Mouse (Mus musculus): ENCODE data around the gene Acot3.
"Not testable (repeated sequence)": the region's sequence is repeated elsewhere in the genome, so short reads cannot be mapped to it uniquely, and the experiment has no call there.

Gene Acot3

DNA sequence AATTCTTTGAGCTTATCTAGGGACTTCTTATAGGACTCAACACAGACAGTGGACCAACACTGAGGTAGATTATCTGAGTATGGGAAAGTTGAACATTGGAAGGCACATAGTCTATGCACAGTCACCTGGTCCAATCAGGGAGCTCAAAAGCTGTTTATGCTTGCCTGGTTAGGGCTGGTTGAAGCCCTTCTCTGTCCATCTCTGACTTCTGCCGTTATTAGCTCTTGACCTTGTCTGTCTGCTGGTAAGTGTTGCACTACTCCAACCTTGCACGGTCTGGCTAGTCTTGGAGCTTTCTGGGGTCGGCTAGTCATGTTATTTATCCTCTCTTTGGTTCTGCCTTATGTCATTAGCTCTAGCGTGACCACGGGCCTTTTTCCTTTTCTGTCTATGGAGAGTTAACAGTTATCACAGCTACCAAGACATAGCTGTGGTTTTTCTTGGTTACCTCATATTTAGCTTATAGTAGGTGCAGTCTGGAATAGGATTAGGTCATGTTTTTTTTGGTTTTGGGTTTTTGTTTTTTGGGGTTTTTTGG, at the start of gene Acot3:
TSS of gene Acot3 (plus strand) at position 208 of the 538 bp plus-strand sequence.
- DNase-seq, result no peak

GRCm38 (mm10) chr12:84003866-84004265, 48.1 kb upstream of the Acot3 start:
- DNase-seq, result no peak

DNA sequence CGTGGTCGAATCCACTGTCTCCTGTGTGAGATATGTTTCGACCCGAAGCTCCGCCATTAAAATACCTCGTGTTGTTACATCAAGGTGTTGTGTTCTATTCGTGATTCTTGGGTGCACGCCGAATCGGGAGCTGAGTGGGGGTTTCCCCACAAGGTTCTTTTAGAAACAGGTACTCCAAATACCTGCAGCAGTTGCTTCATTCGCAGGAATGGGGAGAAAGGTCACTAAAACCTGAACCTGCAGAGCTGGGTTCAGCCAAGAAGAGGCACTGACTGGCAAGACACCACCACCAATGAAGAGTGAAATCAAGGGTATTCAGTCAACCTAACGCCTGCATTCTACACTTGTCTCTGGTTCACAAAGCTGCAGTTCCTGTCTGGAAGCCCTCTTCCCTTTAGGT, 43.7 kb upstream of the Acot3 start:
- DNase-seq, result no peak

GRCm38 (mm10) chr12:84008729-84009128, 43.2 kb upstream of the Acot3 start:
- DNase-seq, result no peak

DNA sequence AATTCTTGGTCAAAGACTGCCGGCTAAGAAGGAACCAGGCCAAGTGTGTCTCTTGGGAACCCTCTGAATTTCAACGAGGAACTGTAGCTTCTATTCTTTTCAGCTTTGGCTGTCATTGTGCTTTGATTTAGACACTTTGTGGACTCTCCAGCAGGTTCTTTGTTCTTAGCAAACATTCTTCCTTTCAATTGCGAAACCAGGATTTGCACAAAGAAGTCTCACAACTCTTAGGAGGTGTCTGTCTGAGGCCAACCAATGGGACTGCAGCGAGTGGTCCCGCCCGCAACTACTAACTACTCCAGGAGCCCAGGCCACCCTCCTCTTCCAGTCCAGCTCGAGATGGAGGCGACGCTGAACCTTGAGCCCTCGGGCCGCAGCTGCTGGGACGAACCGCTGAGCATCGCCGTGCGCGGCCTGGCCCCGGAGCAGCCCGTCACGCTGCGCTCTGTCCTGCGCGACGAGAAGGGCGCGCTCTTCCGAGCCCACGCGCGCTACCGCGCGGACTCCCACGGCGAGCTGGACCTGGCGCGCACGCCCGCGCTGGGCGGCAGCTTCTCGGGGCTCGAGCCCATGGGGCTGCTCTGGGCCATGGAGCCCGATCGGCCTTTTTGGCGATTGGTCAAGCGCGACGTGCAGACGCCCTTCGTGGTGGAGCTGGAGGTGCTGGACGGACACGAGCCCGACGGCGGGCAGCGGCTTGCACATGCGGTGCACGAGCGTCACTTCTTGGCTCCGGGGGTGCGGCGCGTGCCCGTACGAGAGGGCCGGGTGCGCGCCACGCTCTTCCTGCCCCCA, 42.6 kb upstream of the Acot3 start, which contains the start of gene Acot1:
TSS of gene Acot1 (plus strand) at position 320 of the 795 bp plus-strand sequence.
- DNase-seq, result peak; percentile 85

GRCm38 (mm10) chr12:84010201-84010600, 41.7 kb upstream of the Acot3 start:
- DNase-seq, result no peak

DNA sequence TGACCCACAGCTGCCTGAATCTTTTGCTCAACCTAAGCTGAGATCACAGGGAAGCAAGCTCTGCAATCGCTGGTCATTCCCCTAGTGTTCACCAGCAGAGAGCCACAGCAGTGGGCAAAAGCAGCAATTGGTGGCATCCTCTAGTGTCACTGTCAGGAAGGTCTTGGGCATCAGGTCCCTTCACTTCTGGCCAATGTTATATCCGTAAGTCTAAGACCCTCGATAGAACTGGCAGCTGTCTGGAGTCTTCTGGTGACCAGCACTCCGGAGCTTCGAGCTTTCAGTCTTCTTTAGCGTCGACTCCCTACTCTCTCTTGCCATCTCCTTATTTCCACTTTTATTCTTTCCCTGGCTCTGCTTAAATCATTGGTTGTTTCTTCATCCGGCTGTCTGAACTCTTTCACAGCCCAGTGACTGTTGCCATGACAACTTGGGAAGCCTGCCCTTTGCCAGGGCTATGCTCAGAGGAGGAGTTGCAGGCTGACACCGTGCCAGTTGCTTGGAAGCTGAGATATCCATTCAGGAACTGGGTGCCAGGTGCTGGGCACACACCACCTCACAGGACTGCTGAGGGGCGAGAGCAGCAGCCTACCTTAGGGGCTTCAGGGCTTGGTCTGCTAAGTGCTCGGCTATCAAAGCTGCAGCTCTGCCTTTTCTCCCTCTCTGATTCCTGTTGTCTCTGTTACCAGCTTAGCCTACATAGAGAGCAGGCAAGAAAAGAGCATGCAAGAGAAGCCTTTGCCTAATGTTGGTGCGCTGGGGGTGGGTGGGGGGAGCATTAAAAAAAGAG, 40.5 kb upstream of the Acot3 start:
- DNase-seq, result peak; percentile 79

DNA sequence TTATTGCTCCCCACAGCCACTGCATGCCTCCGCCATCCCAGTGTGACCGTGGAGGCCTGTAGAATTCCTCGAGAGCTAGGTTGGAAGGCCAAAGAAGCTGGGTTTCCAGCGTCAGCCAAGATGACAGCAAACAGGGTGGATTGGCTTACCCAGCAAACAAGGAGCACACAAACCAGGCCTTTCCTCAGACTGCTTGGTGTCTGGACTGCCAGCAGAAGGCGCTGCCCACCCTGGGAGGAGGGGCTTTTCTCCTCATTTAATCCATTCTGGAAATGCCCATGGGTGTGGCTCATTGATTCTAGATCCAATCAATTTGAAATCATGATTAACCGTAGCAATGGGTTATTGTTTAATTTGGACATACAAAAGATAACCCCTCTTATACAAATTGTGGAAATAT, 38.8 kb upstream of the Acot3 start:
- DNase-seq, result no peak

DNA sequence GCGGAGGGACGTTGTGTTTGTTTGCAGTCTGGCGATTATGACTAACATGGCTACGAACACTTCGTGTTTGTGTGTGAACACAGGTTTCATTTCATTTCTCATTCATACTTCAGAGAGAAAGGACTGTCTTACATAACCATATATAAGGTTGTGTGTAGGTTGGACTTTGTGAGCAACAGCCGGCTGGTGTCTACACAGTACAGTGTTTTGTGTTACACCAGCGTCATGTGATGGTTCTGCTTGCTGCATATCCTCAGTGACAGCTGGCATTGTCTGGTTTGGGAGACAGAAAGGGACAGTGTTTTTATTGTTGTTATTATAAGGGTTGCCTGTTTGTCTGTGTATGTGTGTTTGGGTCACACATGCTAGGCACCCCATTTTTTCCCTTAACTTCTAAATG, 38.2 kb upstream of the Acot3 start:
- no peak for DNase-seq

DNA sequence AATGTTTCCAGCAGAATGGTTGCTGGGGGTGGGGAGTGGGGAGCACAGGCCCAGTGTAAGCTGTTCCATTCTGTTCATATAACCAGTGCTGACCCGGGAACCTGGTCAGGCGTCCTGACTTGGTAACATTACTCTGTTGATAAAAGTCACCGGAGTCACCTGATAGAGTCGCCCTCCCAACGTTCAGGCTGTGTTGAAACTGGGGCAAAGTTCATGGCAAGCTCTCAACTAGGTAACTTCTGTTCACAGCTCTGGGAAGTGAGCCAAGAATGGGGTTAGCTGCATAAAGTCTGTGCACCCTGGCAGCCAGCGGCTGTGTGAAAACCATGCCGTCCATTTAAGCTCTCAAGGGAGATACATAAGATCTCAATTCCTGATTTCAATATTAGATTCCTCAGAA, 31.4 kb upstream of the Acot3 start:
- not testable (repeated sequence) for DNase-seq

GRCm38 (mm10) chr12:84022266-84022665, 29.7 kb upstream of the Acot3 start:
- DNase-seq, result not testable (repeated sequence)

- DNase-seq, result no peak
Measured at GRCm38 (mm10) chr12:84023052-84023745, 28.7 kb upstream of the Acot3 start.

GRCm38 (mm10) chr12:84025888-84026287, 26.1 kb upstream of the Acot3 start:
- DNase-seq, result no peak

- DNase-seq, result not testable (repeated sequence)
Measured at GRCm38 (mm10) chr12:84028328-84028727, 23.6 kb upstream of the Acot3 start.

- not testable (repeated sequence) for DNase-seq
Measured at GRCm38 (mm10) chr12:84029043-84029442, 22.9 kb upstream of the Acot3 start.

- peak; percentile 86 for DNase-seq
Measured at GRCm38 (mm10) chr12:84030659-84031332, 21.1 kb upstream of the Acot3 start.

- DNase-seq, result no peak
Measured at GRCm38 (mm10) chr12:84032854-84033253, 19.1 kb upstream of the Acot3 start.

- not testable (repeated sequence) for DNase-seq
Measured at GRCm38 (mm10) chr12:84033302-84033701, 18.6 kb upstream of the Acot3 start.

- DNase-seq, result no peak
Measured at GRCm38 (mm10) chr12:84034108-84034507, 17.8 kb upstream of the Acot3 start.

DNA sequence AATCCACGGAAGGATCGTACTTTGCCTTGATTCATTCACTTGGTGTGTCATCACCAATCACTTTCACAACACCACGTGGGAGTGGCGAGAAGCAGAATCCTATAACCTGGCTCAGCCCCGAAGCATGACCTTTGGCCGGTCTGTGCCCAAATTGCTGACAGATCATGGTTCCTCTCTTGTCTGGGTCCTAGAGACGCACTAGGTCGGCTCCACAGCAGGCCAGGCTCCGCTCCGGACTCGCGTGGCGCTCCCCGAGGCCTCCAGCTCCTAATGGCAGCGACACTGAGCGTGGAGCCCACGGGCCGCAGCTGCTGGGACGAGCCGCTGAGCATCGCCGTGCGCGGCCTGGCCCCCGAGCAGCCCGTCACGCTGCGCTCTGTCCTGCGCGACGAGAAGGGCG, 13.7 kb upstream of the Acot3 start, which contains the start of gene Acot4:
TSS of gene Acot4 (plus strand) at position 139 of the 400 bp plus-strand sequence.
- peak; percentile 47 for DNase-seq

DNA sequence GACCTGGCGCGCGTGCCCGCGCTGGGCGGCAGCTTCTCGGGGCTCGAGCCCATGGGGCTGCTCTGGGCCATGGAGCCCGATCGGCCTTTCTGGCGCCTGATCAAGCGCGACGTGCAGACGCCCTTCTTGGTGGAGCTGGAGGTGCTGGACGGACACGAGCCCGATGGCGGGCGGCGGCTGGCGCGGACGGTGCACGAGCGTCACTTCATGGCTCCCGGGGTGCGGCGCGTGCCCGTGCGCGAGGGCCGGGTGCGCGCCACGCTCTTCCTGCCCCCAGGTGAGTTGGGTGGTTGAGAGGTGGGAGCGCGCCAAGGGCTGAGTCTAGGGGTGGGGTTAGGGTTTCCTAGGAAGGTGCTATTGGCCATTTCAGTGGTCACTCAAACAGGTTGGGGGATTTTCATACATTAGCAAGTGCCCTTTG, 13.2 kb upstream of the Acot3 start, which contains the start of gene Gm49366:
TSS of gene Gm49366 (plus strand) at position 245 of the 421 bp plus-strand sequence.
- peak; percentile 25 for DNase-seq

DNA sequence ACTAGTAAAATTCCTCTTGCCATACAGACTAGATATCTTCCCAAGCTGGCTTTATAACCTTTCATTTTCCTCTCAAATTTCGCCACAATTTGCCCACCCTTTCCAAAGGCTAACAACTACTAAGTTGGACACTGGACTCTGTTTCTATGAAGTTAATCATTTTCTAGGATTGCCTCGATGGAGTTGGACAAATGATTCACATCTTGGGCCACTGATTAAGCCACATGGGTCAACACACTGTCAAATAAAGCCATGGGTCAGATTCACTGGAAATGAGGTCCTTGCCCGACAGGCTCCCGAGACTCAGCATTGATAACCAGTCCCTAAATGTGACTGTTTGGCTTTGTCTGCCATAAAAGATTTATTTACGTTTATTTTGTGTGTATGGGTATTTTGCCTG, 9.7 kb upstream of the Acot3 start:
- DNase-seq, result no peak

Measured in embryo, embryonic 11 days (tissue).